Mouse (Mus musculus) small intestine, adult 2 months (tissue): ENCODE measurements around the gene Slc20a1.

Experiments
- CTCF ChIP-seq: fragments of 200-500 bp; IDR thresholded peaks from 2 replicates; pipeline ENCODE4 v1.5.1; 2012; ENCODE audit warnings: low read depth, mild to moderate bottlenecking, control low read depth, inconsistent platforms, low read length, moderate library complexity, mixed read lengths; ENCODE audit not compliant: insufficient replicate concordance, insufficient read length; ENCODE audit errors: extremely low read depth
- POLR2A ChIP-seq: fragments of 200-500 bp; IDR thresholded peaks from 2 replicates; pipeline ENCODE4 v1.6.1; 2012; ENCODE audit warnings: low read depth, mild to moderate bottlenecking, control low read depth, inconsistent platforms, low read length, moderate library complexity

DNA sequence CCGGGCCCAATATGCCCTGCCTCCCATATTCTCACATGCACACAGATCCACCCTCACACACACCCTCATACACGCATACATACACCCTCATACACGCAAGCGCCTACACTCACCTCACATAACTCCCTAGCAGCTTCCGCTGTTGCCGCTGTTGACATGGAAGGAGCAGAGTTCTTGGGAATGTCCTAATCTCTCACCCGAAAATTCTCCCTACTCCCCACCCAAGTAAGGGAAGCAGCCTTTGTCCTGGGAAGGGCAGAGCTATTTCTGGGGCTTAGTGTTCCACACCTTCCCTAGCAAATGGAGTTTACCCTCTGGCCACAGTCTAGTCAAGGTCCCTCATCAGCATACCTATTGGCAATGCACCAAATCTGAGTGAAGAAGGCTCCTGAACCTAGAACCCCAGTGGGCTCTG lies 49.1 kb downstream of the Slc20a1 start:
- TF ChIP-seq CTCF (no peak), POLR2A (no peak)
